Mouse (Mus musculus) intestine, embryonic 14.5 days (tissue): ENCODE measurements around the gene Gstp3. TPM values are rescaled to one million over a fixed set of nuclear protein-coding genes. Genes with fewer than 3 reads are reported as not detected.
"Not testable (repeated sequence)": the region's sequence is repeated elsewhere in the genome, so short reads cannot be mapped to it uniquely, and the experiment has no call there.

ENCODE experiments used
- ATAC-seq: fragments of 200-750 bp; cut with Nextera tagmentation; replicated peaks from 2 replicates; pipeline ENCODE4 v1.8.0; 2017; ENCODE audit warnings: low read depth, moderate number of reproducible peaks, moderate TSS enrichment, moderate library complexity; ENCODE audit not compliant: low FRiP score, low TSS enrichment
- DNase-seq: peaks from one replicate; pipeline ENCODE4 v3.0.0-alpha.2; 2018; ENCODE audit warnings: low spot score
- H3K27ac ChIP-seq: fragments of 300-500 bp; sonication (generic); 2 replicates; pipeline ENCODE4 v1.5.1; 2014; ENCODE audit warnings: low read depth, mild to moderate bottlenecking, control low read depth
- H3K27me3 ChIP-seq: fragments of 300-500 bp; sonication (generic); replicated peaks from 2 replicates; pipeline ENCODE4 v1.6.1; 2014; ENCODE audit warnings: low read length, control low read depth; ENCODE audit not compliant: control insufficient read depth, insufficient read depth
- H3K36me3 ChIP-seq: fragments of 300-500 bp; sonication (generic); 2 replicates; pipeline ENCODE4 v1.6.1; 2014; ENCODE audit warnings: low read length, control low read depth; ENCODE audit not compliant: control insufficient read depth, insufficient read depth
- H3K4me1 ChIP-seq: fragments of 300-500 bp; sonication (generic); replicated peaks from 2 replicates; pipeline ENCODE4 v1.6.1; 2014; ENCODE audit warnings: low read length, control low read depth, mixed read lengths; ENCODE audit not compliant: control insufficient read depth, insufficient read depth
- H3K4me2 ChIP-seq: fragments of 300-500 bp; sonication (generic); 2 replicates; pipeline ENCODE4 v1.6.1; 2014; ENCODE audit warnings: low read length
- H3K4me3 ChIP-seq: fragments of 300-500 bp; sonication (generic); 2 replicates; pipeline ENCODE4 v1.5.1; 2014; ENCODE audit warnings: low read depth, low read length, control low read depth, mixed read lengths
- H3K9ac ChIP-seq: fragments of 300-500 bp; sonication (generic); 2 replicates; pipeline ENCODE4 v1.6.1; 2014; ENCODE audit warnings: mild to moderate bottlenecking, low read length
- H3K9me3 ChIP-seq: fragments of 300-500 bp; sonication (generic); 2 replicates; pipeline ENCODE4 v1.6.1; 2016; ENCODE audit warnings: low read length, control low read depth; ENCODE audit not compliant: control insufficient read depth
- WGBS: fragments of 180-500 bp; shearing (Covaris S2); extraction: QIAGEN DNeasy Blood & Tissue Kit; methylation state at CpG from one replicate; pipeline ENCODE4 v1.1.7; 2014; 5-methylcytosine and 5-hydroxymethylcytosine counted together
- polyA plus RNA-seq: library from polyadenylated mRNA; unstranded; fragments of >200 nt; fragmentation: Nextera tagmentation; extraction: Ambion mirVana; gene quantifications from 2 replicates; pipeline ENCODE4 v1.2.1, GENCODE M21; 2014

Gene Gstp3
- polyA plus RNA-seq, 1 experiment from 2014 or later, result 1.3 TPM

- not testable (repeated sequence) for H3K27ac ChIP-seq, H3K4me1 ChIP-seq, H3K9ac ChIP-seq, DNase-seq, H3K36me3 ChIP-seq, ATAC-seq, H3K9me3 ChIP-seq, H3K27me3 ChIP-seq, H3K4me3 ChIP-seq, H3K4me2 ChIP-seq
- 80% methylated on average over 2 of the region's 4 CpGs for WGBS
Observed at GRCm38 (mm10) chr19:4063357-4063756, 4.0 kb upstream of the Gstp3 start.

GRCm38 (mm10) chr19:4060899-4061465, 1.6 kb upstream of the Gstp3 start:
- no peak overlapping the region for H3K4me2 ChIP-seq
- no peaks in the 10 kb centered on the region for H3K9me3 ChIP-seq
- ATAC-seq, result no peak
- no peak overlapping the region for H3K27ac ChIP-seq
- DNase-seq, result no peak
- 95% methylated on average over 5 of the region's 6 CpGs for WGBS
- no peaks in the 10 kb centered on the region for H3K36me3 ChIP-seq
- no peaks in the 10 kb centered on the region for H3K27me3 ChIP-seq
- H3K4me3 ChIP-seq, result no peak overlapping the region
- H3K4me1 ChIP-seq, result no peaks in the 10 kb centered on the region
- no peak overlapping the region for H3K9ac ChIP-seq

GRCm38 (mm10) chr19:4060044-4060898, 902 bp upstream of the Gstp3 start:
- DNase-seq, result not testable (repeated sequence)

GRCm38 (mm10) chr19:4058581-4058980, 788 bp downstream of the Gstp3 start:
- Histone ChIP-seq H3K9me3 (no peaks in the 10 kb centered on the region), H3K27ac (no peak overlapping the region), H3K4me2 (no peak overlapping the region), H3K9ac (no peak overlapping the region), H3K36me3 (no peaks in the 10 kb centered on the region), H3K4me1 (no peaks in the 10 kb centered on the region), H3K27me3 (no peaks in the 10 kb centered on the region), H3K4me3 (no peak overlapping the region)
- no peak for ATAC-seq
- DNase-seq, result no peak
- WGBS, result 83% methylated on average over 5 of the region's 5 CpGs

More at GRCm38 (mm10) chr19:4060044-4060898, 902 bp upstream of the Gstp3 start:
- not testable (repeated sequence) for H3K9me3 ChIP-seq, H3K27ac ChIP-seq, H3K4me1 ChIP-seq, H3K27me3 ChIP-seq, H3K9ac ChIP-seq, H3K4me2 ChIP-seq, H3K36me3 ChIP-seq, H3K4me3 ChIP-seq, ATAC-seq
- 91% methylated on average over 8 of the region's 8 CpGs for whole genome bisulfite sequencing

GRCm38 (mm10) chr19:4057962-4058361, 1.4 kb downstream of the Gstp3 start:
- H3K36me3 ChIP-seq, result no peaks in the 10 kb centered on the region
- H3K27me3 ChIP-seq, result no peaks in the 10 kb centered on the region
- DNase-seq, result no peak
- H3K4me2 ChIP-seq, result no peak overlapping the region
- H3K9me3 ChIP-seq, result no peaks in the 10 kb centered on the region
- H3K27ac ChIP-seq, result no peak overlapping the region
- no peak for ATAC-seq
- H3K9ac ChIP-seq, result no peak overlapping the region
- WGBS, result 95% methylated on average over 7 of the region's 7 CpGs
- no peaks in the 10 kb centered on the region for H3K4me1 ChIP-seq
- H3K4me3 ChIP-seq, result no peak overlapping the region

- no peak for DNase-seq
- no peaks in the 10 kb centered on the region for H3K4me1 ChIP-seq
- no peaks in the 10 kb centered on the region for H3K27me3 ChIP-seq
- H3K9me3 ChIP-seq, result no peaks in the 10 kb centered on the region
- no peak overlapping the region for H3K4me2 ChIP-seq
- no peak overlapping the region for H3K9ac ChIP-seq
- 83% methylated on average over 13 of the region's 13 CpGs for WGBS
- no peak for ATAC-seq
- H3K36me3 ChIP-seq, result no peaks in the 10 kb centered on the region
- H3K27ac ChIP-seq, result no peak overlapping the region
- H3K4me3 ChIP-seq, result no peak overlapping the region
Observed at GRCm38 (mm10) chr19:4057389-4057788, 2.0 kb downstream of the Gstp3 start.

- H3K9ac ChIP-seq, result no peak overlapping the region
- H3K36me3 ChIP-seq, result no peaks in the 10 kb centered on the region
- H3K27ac ChIP-seq, result no peak overlapping the region
- ATAC-seq (no peak), DNase-seq (no peak)
- no peaks in the 10 kb centered on the region for H3K4me1 ChIP-seq
- H3K4me3 ChIP-seq, result no peak overlapping the region
- H3K27me3 ChIP-seq, result no peaks in the 10 kb centered on the region
- H3K9me3 ChIP-seq, result no peaks in the 10 kb centered on the region
- WGBS, result 43% methylated on average over 4 of the region's 4 CpGs
- no peak overlapping the region for H3K4me2 ChIP-seq
Observed at GRCm38 (mm10) chr19:4056727-4057126, 2.6 kb downstream of the Gstp3 start.

- no peaks in the 10 kb centered on the region for H3K4me1 ChIP-seq
- no peak overlapping the region for H3K9ac ChIP-seq
- no peaks in the 10 kb centered on the region for H3K9me3 ChIP-seq
- DNase-seq (no peak), ATAC-seq (0 out of 2 replicates have a peak, but pooled peaks have one; percentile 13)
- H3K4me2 ChIP-seq, result no peak overlapping the region
- H3K27me3 ChIP-seq, result no peaks in the 10 kb centered on the region
- H3K27ac ChIP-seq, result no peak overlapping the region
- no peaks in the 10 kb centered on the region for H3K36me3 ChIP-seq
- H3K4me3 ChIP-seq, result no peak overlapping the region
- 47% methylated on average over 15 of the region's 15 CpGs for WGBS
Observed at GRCm38 (mm10) chr19:4055947-4056693, 3.2 kb downstream of the Gstp3 start.
